Mouse (Mus musculus): Measurements from ENCODE around the gene Lmntd1.

- TF ChIP-seq CTCF (IDR thresholded peaks at IDR 0.05; ENCODE audit: low read depth) = no peak
- no peak for TF ChIP-seq EP300 (IDR thresholded peaks at IDR 0.05; ENCODE audit: low read depth)
Measured at GRCm38 (mm10) chr6:145544838-145545237, 69.3 kb downstream of the Lmntd1 start.

All from liver, postnatal 0 days (tissue).